Mouse (Mus musculus): Measurements from ENCODE around the gene Pard3b. TPM values are rescaled to one million over a fixed set of nuclear protein-coding genes. Genes with fewer than 3 reads are reported as not detected.

Gene Pard3b
- 10 to 100 TPM; 14.1 to 15.8 (median 15.0) TPM for total RNA-seq (2022)

DNA sequence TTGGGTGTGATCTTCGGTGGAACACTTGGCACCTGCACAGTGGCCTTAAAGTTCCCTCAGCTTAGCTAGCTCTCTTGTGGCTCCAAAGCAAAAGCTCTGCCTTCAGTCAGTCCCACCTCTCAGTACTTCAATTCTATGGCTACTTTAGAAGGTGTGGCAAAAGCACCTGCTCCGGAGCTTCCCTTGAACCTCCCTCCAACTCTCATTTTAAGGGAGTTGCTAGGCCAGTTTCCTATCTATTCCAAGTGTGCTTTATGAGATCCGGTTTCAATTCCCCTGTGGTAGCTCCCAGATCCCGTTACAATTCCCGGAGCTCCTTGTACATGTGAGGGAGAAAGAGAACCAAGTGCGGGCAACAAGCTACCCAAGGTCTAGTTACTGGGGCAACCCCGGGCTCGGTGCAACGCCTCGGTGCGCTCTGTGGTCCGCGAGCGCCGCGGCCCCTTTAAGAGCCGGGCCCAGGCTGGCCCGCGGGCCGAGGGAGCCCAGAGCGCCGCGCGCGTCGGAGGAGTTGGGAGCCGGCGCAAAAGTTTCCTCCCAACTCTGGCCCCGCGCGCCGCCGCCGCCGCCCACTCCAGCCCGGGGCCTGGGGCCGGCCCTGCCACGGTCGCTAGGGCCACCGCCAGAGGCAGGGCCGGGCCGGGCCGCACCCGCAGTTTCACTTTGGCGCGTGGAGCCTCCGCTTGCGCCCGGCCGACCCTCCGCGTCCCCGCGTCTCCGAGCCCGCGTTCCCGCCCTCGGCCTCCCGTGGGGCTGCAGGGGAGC, at the start of gene Pard3b:
TSS of gene Pard3b (plus strand) at position 478 of the 765 bp plus-strand sequence.
- DNase-seq (ENCODE audit: low spot score): peak; percentile 57

GRCm38 (mm10) chr1:61616176-61616575, 22.4 kb upstream of the Pard3b start:
- DNase-seq (ENCODE audit: low spot score): no peak

- DNase-seq (ENCODE audit: low spot score): no peak
These were observed 18.0 kb upstream of the Pard3b start for GRCm38 (mm10) chr1:61620651-61621050.

DNA sequence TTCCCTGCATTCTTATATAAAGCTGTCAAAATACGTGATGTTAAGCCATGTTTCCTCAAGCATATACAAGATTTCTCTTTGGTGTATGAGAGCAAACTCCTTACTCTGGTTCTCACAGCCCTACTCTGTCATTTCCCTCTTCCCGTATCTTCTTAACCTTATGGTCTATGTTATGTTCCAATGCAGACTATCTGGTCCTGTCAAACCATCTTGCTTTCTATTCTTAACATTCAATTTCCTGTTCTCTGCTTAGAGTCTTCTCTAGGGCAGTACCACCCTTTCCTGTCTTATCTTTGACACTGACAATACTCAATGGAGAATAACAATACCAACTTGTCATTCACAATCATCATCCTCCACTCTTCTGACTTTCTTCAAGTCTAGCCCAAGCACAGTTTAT, 8.8 kb upstream of the Pard3b start:
- DNase-seq (ENCODE audit: low spot score): no peak

- peak; percentile 16 for DNase-seq (ENCODE audit: low spot score)
These were observed 780 bp downstream of the Pard3b start for GRCm38 (mm10) chr1:61639114-61640093.

DNA sequence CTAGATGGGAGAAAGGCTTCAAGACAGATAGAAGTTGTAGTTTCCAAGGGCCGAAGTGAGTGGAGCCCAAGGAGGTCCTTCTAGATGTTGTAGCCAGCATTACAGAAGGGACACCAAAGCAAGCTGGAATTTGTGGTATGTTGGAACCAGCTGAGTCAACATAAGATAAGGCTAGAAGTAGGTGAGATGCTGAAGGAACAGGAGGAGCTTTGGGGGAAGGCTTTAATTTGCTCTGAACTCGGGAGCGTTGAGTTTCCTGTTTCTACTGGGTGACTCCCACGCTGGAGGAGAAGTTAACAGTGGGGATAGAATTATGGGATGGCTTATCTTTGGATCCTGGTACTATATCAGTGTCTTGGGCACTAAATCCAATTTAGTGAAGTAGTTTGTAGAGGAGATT, 3.3 kb downstream of the Pard3b start:
- no peak for DNase-seq (ENCODE audit: low spot score)

DNA sequence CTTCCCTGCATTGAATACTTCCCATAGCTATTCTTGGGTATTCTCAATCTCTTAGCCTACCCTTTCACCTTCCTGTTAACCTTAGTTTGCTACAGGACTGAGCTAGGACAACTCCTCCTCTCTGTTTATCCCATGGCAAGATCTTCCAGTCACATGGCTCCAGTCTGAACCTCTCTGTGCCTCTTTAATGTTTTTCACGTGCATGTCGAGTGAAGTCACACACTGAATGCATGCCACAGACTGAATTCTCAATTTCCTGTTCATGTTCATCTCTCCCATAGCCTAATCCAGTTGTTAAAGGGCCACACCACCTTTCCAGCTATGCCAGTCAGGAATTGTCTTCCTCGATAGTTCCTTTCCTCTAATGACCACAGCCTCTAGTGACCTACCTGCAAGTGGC, 6.4 kb downstream of the Pard3b start:
- DNase-seq (ENCODE audit: low spot score): no peak

DNA sequence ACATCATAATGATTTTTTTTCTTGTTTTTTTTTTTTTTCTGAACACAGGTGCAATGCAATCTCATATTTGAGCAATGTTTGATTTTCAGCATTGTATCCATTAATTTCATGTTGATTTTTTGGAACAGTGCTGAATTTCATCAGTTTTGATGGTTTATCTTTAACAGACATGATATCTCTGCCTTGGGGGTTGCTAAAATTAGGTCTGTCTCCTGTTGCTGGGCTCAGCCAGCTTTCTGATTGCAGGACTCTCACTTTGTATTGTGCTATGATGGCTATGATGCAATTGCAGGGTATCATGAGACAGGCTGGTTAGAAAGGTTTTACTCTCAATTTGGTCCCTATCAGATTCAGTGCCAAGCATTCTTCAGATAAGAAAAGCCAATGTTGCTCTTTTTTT, 11.3 kb downstream of the Pard3b start:
- DNase-seq (ENCODE audit: low spot score): no peak

- no peak for DNase-seq (ENCODE audit: low spot score)
These were observed 13.0 kb downstream of the Pard3b start for GRCm38 (mm10) chr1:61651454-61652271.

GRCm38 (mm10) chr1:61657760-61658159, 19.1 kb downstream of the Pard3b start:
- DNase-seq (ENCODE audit: low spot score): no peak

- no peak for DNase-seq (ENCODE audit: low spot score)
These were observed 21.3 kb downstream of the Pard3b start for GRCm38 (mm10) chr1:61659931-61660330.

- no peak for DNase-seq (ENCODE audit: low spot score)
These were observed 46.7 kb downstream of the Pard3b start for GRCm38 (mm10) chr1:61685221-61685814.

DNA sequence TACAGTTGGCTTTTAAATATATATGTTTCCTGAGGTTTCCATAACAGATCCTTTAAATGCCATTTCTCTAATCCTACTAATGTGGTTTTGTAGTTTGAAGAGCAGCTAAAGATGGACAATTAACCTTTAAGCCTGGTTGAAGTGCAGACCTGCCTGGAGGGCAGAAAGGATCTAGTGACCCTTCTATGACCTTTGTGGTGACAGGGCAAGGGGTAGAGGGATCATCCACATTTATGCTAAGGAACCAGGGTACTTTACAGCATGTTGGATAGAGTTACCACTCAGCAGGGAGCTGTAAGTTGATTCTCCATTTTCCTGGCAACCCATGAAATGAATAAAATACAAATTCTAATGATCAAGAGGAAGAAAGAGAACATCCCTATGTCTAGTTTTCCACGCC, 47.3 kb downstream of the Pard3b start:
- DNase-seq (ENCODE audit: low spot score): no peak

GRCm38 (mm10) chr1:61688301-61688700, 49.7 kb downstream of the Pard3b start:
- DNase-seq (ENCODE audit: low spot score): no peak

DNA sequence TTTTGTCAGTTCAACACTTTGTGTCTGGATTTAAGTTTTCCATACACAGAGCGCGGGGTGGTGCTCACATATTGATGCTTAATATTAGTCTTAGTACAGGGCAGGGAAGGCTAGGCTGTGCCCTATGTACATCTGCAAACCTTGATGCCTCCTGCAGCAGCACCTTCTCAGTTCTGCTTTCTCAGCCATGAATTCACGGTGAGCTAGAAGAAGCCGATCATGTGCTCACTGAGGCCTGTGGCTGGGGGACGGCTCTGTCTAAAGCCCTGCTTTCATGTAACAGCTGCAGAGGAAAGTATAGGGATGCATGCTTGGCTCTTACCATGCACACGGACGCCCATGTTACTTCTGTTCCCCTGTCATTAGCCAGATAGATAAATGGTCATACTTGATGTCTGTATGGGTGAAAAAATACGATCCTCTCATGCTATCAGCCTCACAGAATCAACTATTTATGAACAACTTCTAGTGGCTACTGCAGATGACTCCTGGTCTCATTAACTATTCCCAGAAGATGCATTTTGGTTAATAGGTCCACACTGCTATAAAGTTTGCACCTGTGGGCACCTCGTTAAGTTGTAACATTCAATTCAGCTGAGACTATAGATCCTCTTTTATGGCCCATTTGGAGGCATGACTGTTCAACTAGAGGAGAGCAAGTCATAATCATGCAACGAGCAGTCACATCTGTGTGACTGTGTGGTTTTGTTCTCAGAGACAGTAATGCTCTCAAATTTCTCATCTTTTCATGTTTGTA, 60.0 kb downstream of the Pard3b start:
- no peak for DNase-seq (ENCODE audit: low spot score)

DNA sequence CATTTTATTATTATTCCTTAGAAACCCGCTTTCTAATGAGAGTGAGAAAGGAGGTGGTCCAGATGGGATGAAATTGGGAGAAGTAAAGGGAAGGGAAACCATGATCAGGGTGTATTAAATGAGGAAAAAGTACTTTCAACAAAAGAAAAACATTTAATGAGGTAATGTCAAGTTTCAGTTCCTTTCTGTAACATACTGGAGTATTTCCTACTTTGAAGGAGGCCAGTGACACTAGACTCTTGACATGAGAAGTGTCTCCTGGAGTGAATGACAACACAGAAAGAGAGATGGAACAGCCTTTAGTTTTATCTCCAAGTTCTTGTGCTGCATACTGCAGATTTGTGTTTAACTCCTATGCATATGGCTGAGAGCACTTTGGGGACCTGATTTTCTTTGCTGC, 71.2 kb downstream of the Pard3b start:
- no peak for DNase-seq (ENCODE audit: low spot score)

DNA sequence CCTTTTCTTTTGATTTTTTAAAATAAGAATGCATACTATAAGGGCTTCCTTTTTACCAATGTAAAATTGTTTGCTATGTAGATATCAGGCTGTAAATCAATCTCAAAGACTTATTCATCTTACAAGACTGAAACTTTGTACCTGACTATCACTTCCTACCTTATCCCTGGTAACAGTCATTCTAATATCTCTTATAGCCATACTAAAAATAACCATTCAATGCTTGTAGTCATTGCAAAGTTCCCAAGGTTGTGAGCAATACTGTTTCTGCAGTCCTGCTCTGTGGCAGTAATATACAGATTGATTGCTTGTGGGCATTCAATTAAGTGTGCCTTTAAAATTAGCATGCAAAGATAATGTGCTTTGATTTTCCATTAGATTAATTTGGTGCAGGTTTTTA, 72.9 kb downstream of the Pard3b start:
- no peak for DNase-seq (ENCODE audit: low spot score)

DNA sequence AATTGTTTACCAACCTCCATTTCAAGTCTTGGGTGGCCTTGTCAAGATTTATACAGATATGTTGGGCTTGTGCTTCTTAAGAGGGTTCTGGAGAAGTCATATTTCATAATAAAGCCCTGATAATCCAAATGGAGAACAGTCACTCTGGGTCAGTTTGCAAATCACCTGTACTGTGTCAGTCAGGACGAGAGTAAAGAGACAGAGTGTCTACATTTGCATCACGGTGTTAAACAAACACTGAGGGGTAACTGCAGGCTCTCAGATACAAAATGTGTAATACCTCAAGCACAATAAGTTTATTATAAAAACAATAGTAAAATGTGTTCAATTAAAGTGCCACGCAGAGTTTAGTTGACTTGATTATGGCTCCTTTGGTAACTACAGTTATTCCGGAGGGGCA, 91.0 kb downstream of the Pard3b start:
- DNase-seq (ENCODE audit: low spot score): no peak

DNA sequence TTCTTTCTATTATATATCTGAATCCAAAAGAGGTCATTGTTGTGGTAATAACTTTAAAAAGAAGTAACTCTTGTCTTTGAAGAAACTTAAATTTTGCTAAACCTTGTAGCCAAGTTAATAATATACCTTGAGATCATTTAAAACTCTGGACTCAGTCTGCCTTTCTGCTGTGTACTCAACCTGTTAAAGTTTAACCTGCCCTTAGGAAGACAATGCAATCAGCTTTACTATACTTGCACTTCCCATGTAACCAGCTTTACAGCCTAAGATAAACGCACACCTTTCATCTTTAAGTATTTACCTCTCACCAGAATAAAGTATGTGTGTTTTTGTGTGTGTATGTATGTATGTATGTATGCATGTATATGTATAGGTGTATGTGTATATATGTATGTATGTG, 97.9 kb downstream of the Pard3b start:
- DNase-seq (ENCODE audit: low spot score): no peak

- no peak for DNase-seq (ENCODE audit: low spot score)
These were observed 104.2 kb downstream of the Pard3b start for GRCm38 (mm10) chr1:61742831-61743230.

DNA sequence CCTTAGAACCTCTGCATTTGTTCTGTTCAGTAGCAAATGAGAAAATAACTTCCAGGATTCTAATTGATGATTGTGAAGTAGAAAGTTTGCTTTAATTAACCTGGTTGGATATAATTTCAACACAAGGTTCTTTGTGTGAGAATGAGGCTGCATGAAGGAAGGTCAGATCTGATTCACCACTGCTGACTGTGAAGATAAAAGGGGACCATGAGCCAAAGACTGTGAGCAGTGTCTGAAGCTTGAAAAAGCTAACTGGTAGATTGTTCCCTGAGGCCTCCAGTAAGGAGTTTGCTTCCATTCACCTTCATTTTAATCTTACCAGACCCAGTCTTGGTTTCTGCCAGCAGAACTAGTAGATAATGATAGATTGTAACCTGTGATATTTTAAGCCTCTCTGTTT, 108.9 kb downstream of the Pard3b start:
- no peak for DNase-seq (ENCODE audit: low spot score)

Data from heart, adult 8-10 months (tissue).